Mouse (Mus musculus) cortical plate, adult 2 months (tissue): ENCODE measurements around the gene L3mbtl3.

Source experiments
- CTCF ChIP-seq: fragments of 200-500 bp; IDR thresholded peaks from 2 replicates; pipeline ENCODE4 v1.5.1; 2011; ENCODE audit warnings: mild to moderate bottlenecking, control low read depth, low read length; ENCODE audit not compliant: insufficient read depth; ENCODE audit errors: extremely low read depth
- POLR2A ChIP-seq: fragments of 200-500 bp; IDR thresholded peaks from 2 replicates; pipeline ENCODE4 v1.6.1; 2011; ENCODE audit warnings: mild to moderate bottlenecking, low read length, control low read depth; ENCODE audit not compliant: insufficient read depth; ENCODE audit errors: extremely low read depth

DNA sequence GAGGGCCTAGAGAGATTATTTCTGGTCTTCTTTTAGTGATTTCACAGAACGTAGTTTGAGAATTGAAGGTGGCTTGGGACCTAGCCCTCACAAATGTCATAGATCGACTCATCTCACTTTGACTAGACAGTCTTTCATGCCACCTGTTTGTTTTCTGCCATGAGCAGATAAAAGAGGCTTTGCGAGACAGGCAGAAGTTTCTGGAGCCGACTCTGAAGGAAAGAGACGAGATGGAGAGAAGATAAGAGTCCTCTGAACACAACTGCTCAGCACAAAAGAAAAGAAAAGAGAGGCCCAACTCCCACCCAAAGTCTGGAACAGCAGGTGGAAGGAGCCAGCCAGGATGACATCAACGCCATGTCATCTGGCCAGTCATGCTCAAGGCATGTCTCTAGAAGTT is 17.0 kb downstream of the L3mbtl3 start:
- TF ChIP-seq POLR2A (no peak), CTCF (no peak)
